Mouse (Mus musculus) CD8-positive naive resting alpha-beta T cell, adult 2 months (primary cell): Measurements from ENCODE around the gene Lbp.

Experiments used
- DNase-seq, 2 experiments: peaks; one replicate each; pipeline ENCODE4 v3.0.0; 2022; ENCODE audit warnings: low read depth in 2 of 2, low spot score in 2 of 2

Gene Lbp

GRCm38 (mm10) chr2:158308276-158308675 lies 2.0 kb downstream of the Lbp start:
- DNase-seq = no peak

- DNase-seq = no peak
Observed at GRCm38 (mm10) chr2:158313089-158313488, 6.8 kb downstream of the Lbp start.

- DNase-seq = peak; percentile 15 to 30
Observed at GRCm38 (mm10) chr2:158316371-158316770, 10.1 kb downstream of the Lbp start.

GRCm38 (mm10) chr2:158317026-158317425 lies 10.7 kb downstream of the Lbp start:
- peak; percentile 16 to 23 for DNase-seq

- DNase-seq = no peak
Observed at GRCm38 (mm10) chr2:158321596-158321995, 15.3 kb downstream of the Lbp start.

- peak; percentile 13 to 32 for DNase-seq
Observed at GRCm38 (mm10) chr2:158322845-158323244, 16.6 kb downstream of the Lbp start.

GRCm38 (mm10) chr2:158324531-158325190 lies 18.4 kb downstream of the Lbp start:
- no peak for DNase-seq

GRCm38 (mm10) chr2:158325609-158326008 lies 19.3 kb downstream of the Lbp start:
- DNase-seq = no peak

GRCm38 (mm10) chr2:158334356-158334755 lies 28.1 kb downstream of the Lbp start:
- no peak for DNase-seq

GRCm38 (mm10) chr2:158337698-158338097 lies 31.4 kb downstream of the Lbp start:
- no peak for DNase-seq

GRCm38 (mm10) chr2:158339948-158340564 lies 33.8 kb downstream of the Lbp start:
- peak; percentile 56 to 59 for DNase-seq

- no peak for DNase-seq
Observed at GRCm38 (mm10) chr2:158341324-158341723, 35.0 kb downstream of the Lbp start.

GRCm38 (mm10) chr2:158343495-158343894 lies 37.2 kb downstream of the Lbp start:
- DNase-seq = no peak

GRCm38 (mm10) chr2:158346467-158346866 lies 40.2 kb downstream of the Lbp start:
- no peak for DNase-seq

GRCm38 (mm10) chr2:158347868-158348267 lies 41.6 kb downstream of the Lbp start:
- peak; percentile 48 to 61 for DNase-seq

- DNase-seq = no peak
Observed at GRCm38 (mm10) chr2:158352801-158353520, 46.7 kb downstream of the Lbp start.

- DNase-seq = peak in 1 of 2 experiments; percentile 8
Observed at GRCm38 (mm10) chr2:158354348-158355114, 48.2 kb downstream of the Lbp start.

GRCm38 (mm10) chr2:158355238-158355637 lies 48.9 kb downstream of the Lbp start:
- no peak for DNase-seq

- no peak for DNase-seq
Observed at GRCm38 (mm10) chr2:158356121-158356520, 49.8 kb downstream of the Lbp start.

- no peak for DNase-seq
Observed at GRCm38 (mm10) chr2:158359757-158360620, 53.7 kb downstream of the Lbp start.
